Mouse (Mus musculus): ENCODE results near the gene Gm10382.
"Not testable (repeated sequence)": the region's sequence is repeated elsewhere in the genome, so short reads cannot be mapped to it uniquely, and the experiment has no call there.

Gene Gm10382

GRCm38 (mm10) chr5:125368568-125368967 lies 20.6 kb upstream of the Gm10382 start:
- in situ Hi-C loops (cut with MseI, MboI) = loop anchor here in 1 of 2 experiments (5.0 kb wide), 1 partner anchor 96 kb away; no protein-coding TSS in a partner anchor

- in situ Hi-C loops (cut with MseI, MboI) = loop anchor here in 1 of 2 experiments (5.0 kb wide), 1 partner anchor 99 kb away; no protein-coding TSS in a partner anchor
Measured at GRCm38 (mm10) chr5:125370950-125371693, 18.0 kb upstream of the Gm10382 start.

GRCm38 (mm10) chr5:125372027-125372426 lies 17.1 kb upstream of the Gm10382 start:
- in situ Hi-C loops (cut with MseI, MboI) = loop anchor here in 1 of 2 experiments (5.0 kb wide), 1 partner anchor 100 kb away; no protein-coding TSS in a partner anchor

- in situ Hi-C loops (cut with MseI, MboI) = no loop called here
Measured at GRCm38 (mm10) chr5:125375871-125376270, 13.3 kb upstream of the Gm10382 start.

GRCm38 (mm10) chr5:125377214-125377613 lies 11.9 kb upstream of the Gm10382 start:
- in situ Hi-C loops (cut with MseI, MboI) = no loop called here

GRCm38 (mm10) chr5:125378919-125379318 lies 10.2 kb upstream of the Gm10382 start:
- in situ Hi-C loops (cut with MseI, MboI) = no loop called here

GRCm38 (mm10) chr5:125381954-125382672 lies 7.0 kb upstream of the Gm10382 start:
- in situ Hi-C loops (cut with MseI, MboI) = no loop called here

GRCm38 (mm10) chr5:125382673-125383558 lies 6.2 kb upstream of the Gm10382 start:
- in situ Hi-C loops (cut with MseI, MboI) = no loop called here

- in situ Hi-C loops (cut with MseI, MboI) = no loop called here
Measured at GRCm38 (mm10) chr5:125383637-125384420, 5.3 kb upstream of the Gm10382 start.

GRCm38 (mm10) chr5:125384512-125385214 lies 4.5 kb upstream of the Gm10382 start:
- in situ Hi-C loops (cut with MseI, MboI) = no loop called here

GRCm38 (mm10) chr5:125385215-125385940 lies 3.7 kb upstream of the Gm10382 start:
- in situ Hi-C loops (cut with MseI, MboI) = no loop called here

- in situ Hi-C loops (cut with MseI, MboI) = not testable (repeated sequence)
Measured at GRCm38 (mm10) chr5:125387295-125387694, 1.8 kb upstream of the Gm10382 start.

- in situ Hi-C loops (cut with MseI, MboI) = no loop called here
Measured at GRCm38 (mm10) chr5:125388358-125389092, 597 bp upstream of the Gm10382 start.

GRCm38 (mm10) chr5:125389579-125390441 lies 688 bp downstream of the Gm10382 start, which contains the start of gene Ubc:
Gene Ubc, minus strand, starts transcription at chr5:125390202.
- in situ Hi-C loops (cut with MseI, MboI) = no loop called here

- in situ Hi-C loops (cut with MseI, MboI) = no loop called here
Measured at GRCm38 (mm10) chr5:125390906-125391477, 1.9 kb downstream of the Gm10382 start.

GRCm38 (mm10) chr5:125391609-125392008 lies 2.5 kb downstream of the Gm10382 start:
- in situ Hi-C loops (cut with MseI, MboI) = no loop called here

GRCm38 (mm10) chr5:125392176-125392575 lies 3.1 kb downstream of the Gm10382 start:
- in situ Hi-C loops (cut with MseI, MboI) = not testable (repeated sequence)

- in situ Hi-C loops (cut with MseI, MboI) = no loop called here
Measured at GRCm38 (mm10) chr5:125392618-125392976, 3.5 kb downstream of the Gm10382 start.

Measured in mouse trophoblast stem cell (cell line).